Mouse (Mus musculus) gastrocnemius, postnatal 14 days (tissue): Measurements from ENCODE around the gene Pak4. TPM values are rescaled to one million over a fixed set of nuclear protein-coding genes. Genes with fewer than 3 reads are reported as not detected.
"Not testable (repeated sequence)": the region's sequence is repeated elsewhere in the genome, so short reads cannot be mapped to it uniquely, and the experiment has no call there.

Experiments
- DNase-seq: peaks from one replicate; pipeline ENCODE4 v3.0.0; 2021; ENCODE audit warnings: mixed read lengths
- intact Hi-C: fragments of 180-260 bp; cut with DNase I; formaldehyde crosslinking; loops from one replicate; pipeline ENCODE4 v1.15.1; 2025; ENCODE audit warnings: low total_unique reads
- long read RNA-seq, 2 experiments: library from polyadenylated mRNA; stranded (forward); transcript quantifications; one replicate each; pipeline ENCODE4 v2.0.0; 2021
- total RNA-seq, 2 experiments: library from RNA; stranded (reverse); gene quantifications; 2 replicates each; pipeline ENCODE4 v1.2.3; 2021

Pak4 gene
- total RNA-seq: 1 to 10 TPM; 2.9 to 4.6 TPM
- long read RNA-seq, experiment 1, partial matches to known transcripts: 3 of 7 reads
- long read RNA-seq, experiment 1, other reads (novel, unspliced or antisense): 2 of 7 reads
- long read RNA-seq, experiment 2, partial matches to known transcripts: 1 of 5 reads
- long read RNA-seq, experiment 2, other reads (novel, unspliced or antisense): 2 of 5 reads

- intact Hi-C loops: no loop called here
- peak; percentile 100 for DNase-seq
These were observed at the start of gene Pak4, which contains the start of gene Samd4b for GRCm38 (mm10) chr7:28597642-28598446. Gene Pak4, minus strand, starts transcription at chr7:28598185. Gene Samd4b, minus strand, starts transcription at chr7:28598144.

DNA sequence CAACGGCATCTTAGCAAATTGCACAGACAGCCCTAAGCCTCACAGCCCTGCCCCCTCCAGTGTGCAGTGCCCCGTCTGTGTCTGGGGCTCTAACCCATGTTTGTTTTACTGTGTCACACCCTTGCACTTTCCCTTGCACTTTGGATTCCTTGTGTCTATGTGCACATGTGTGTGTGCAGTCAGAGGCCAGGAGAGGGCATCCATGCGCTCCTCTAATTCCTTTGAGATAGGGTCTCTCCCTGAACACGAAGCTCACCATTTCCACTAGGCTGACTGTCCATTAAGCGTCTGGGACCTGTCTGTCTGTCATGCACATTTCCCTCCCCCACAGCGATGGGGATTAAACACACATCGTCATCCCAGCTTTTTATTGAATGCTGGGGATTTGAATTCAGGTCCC lies 49.0 kb upstream of the Pak4 start:
- DNase-seq: no peak
- intact Hi-C loops: no loop called here

GRCm38 (mm10) chr7:28645947-28646475 lies 48.0 kb upstream of the Pak4 start:
- no peak for DNase-seq
- intact Hi-C loops: no loop called here

DNA sequence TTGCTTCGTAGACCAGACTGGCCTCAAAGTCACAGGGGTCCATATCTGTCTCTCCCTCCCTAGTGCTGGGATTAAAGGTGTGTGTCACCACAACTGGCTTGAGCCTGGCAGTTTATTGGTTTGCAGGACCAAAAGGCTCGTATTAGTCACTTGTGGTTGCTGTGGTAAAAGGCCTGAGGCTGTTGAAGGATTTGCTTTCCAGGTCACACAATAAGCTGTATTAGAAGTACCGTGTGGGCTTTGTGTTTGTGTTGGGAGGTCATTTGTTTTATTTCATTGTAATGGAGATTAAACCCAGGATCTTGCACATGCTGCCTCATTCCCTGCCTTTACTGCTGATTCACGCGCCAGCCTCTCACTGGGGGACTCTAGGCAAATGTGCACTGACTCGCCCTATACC lies 47.4 kb upstream of the Pak4 start:
- intact Hi-C loops: no loop called here
- DNase-seq: no peak

DNA sequence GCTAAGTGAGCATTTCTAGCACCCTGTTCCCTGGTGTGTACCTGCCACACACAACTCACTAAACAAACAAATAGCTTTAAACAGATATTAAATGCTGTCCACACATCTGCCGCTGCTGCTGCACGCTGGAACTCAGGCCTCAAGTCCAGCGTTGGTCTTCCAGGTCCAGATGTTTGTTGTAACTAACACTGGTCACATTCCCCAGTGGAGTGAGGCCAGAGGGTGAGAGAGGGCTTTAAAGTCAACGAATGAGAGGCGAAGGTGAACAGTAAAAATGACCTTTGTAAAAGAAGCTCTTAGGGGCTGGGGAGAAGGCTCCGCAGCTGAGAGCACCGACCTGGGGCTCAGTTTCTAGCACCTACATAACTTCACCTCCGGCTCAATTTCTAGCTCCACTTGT lies 43.6 kb upstream of the Pak4 start:
- intact Hi-C loops: no loop called here
- no peak for DNase-seq

DNA sequence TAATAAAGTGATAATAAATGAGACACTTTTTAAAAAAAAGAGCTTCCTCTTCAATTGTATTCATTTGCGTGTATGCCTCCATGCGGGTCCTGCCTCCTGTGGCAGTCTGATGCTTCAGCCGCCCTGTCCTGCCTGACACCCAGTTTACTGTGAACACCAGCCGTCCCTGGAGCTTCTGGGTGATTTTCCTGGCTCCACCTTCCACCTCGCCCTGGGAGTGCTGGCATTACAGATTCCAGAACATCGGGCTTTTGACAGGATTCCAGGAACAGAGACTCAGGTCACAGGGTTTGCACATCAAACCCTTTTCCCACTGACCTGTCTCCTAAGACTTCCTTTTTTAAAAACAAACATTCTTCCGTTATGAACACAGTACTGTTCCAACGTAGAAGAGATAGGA lies 39.5 kb upstream of the Pak4 start:
- no peak for DNase-seq
- intact Hi-C loops: no loop called here

GRCm38 (mm10) chr7:28634128-28634527 lies 36.1 kb upstream of the Pak4 start:
- intact Hi-C loops: no loop called here

DNA sequence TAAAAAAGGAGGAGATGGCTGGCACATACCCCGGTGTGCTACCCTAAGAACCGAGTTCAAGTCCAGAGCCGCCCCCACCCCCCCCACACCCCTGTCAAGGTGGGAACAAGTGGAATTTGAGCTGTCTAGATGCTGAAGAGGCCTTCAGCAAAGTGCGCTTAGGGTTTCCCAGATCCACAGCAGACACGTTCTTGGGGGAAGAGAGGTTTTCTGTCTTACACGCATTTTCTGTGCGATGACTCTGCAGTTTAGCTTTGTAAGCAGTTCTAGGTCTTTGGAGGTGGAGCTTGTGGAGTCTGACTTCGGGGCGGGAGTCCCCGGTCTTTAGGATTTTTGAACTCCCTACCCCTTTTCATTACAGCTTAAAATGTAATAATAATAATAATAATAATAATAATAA lies 33.1 kb upstream of the Pak4 start, which contains the start of gene Acp7:
Gene Acp7 (minus strand): TSS at position 260 of the 400 bp plus-strand sequence.
- intact Hi-C loops: no loop called here
- DNase-seq: no peak

More at GRCm38 (mm10) chr7:28634128-28634527, 36.1 kb upstream of the Pak4 start:
- DNase-seq: no peak

DNA sequence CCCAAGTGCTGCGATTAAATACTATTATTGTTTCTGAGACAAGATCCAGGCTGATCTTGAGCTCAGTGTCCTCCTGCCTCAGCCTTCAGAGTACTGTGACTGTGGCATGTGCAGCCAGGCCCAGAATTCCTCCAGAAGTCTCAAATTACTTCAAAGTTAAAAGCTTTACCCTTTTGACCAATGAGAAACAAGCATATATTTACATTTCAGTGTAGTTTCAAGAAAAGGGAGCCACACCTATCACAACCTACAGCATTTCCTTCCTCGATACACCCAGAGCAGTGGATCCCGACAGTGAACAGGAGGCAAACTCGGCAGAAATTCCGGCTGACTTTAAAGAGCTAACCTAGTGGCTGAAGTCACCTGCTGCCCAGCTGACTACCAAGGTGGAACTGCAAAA lies 26.8 kb upstream of the Pak4 start:
- intact Hi-C loops: no loop called here
- DNase-seq: no peak

GRCm38 (mm10) chr7:28619098-28619715 lies 21.2 kb upstream of the Pak4 start:
- DNase-seq: no peak
- intact Hi-C loops: no loop called here

- intact Hi-C loops: no loop called here
- no peak for DNase-seq
These were observed 8.0 kb upstream of the Pak4 start for GRCm38 (mm10) chr7:28605951-28606350.

DNA sequence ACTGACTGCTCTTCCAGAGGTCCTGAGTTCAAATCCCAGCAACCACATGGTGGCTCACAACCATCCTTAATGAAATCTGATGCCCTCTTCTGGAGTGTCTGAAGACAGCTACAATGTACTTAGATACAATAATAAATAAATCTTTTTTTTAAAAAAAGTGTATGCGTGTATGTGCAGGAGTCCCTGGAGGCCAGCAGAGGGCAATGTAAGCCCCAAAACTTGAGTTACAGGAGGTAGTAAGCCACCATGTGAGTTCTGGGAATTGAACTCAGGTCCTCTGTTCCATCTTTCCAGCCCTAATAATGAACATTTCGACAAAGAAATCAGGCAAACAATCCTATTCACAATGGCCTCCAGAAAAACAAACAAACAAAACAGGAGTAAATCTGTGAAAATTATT lies 5.8 kb upstream of the Pak4 start:
- not testable (repeated sequence) for DNase-seq

GRCm38 (mm10) chr7:28603136-28603535 lies 5.2 kb upstream of the Pak4 start:
- intact Hi-C loops: loop anchor here (5.0 kb wide), 3 partner anchors 36 to 156 kb away; no protein-coding TSS in a partner anchor
- DNase-seq: no peak

More for the DNA sequence above, 5.8 kb upstream of the Pak4 start:
- intact Hi-C loops: loop anchor here (5.0 kb wide), 3 partner anchors 36 to 156 kb away; no protein-coding TSS in a partner anchor

- intact Hi-C loops: loop anchor here (5.0 kb wide), 3 partner anchors 34 to 154 kb away; no protein-coding TSS in a partner anchor
- DNase-seq: peak; percentile 46
These were observed 3.7 kb upstream of the Pak4 start for GRCm38 (mm10) chr7:28601668-28602067.

DNA sequence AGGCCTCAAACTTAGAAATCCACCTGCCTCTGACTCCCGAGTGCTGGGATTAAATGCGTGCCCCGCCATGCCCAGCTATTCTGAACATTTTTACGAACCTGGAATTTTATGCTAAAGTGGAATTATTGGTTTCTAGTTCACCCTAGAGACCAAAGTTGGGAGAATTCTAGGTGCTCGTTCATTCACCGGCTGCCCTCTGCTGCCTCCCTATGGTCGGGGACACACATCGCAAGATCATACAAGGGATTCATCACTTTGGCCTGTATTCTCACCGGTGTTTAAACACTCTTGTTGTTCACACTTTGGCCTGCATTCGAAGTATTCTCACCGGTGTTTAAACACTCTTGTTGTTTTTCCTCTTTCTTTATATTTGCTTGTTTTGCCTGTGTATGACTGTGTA lies 3.0 kb upstream of the Pak4 start:
- intact Hi-C loops: loop anchor here (5.0 kb wide), 3 partner anchors 34 to 154 kb away; no protein-coding TSS in a partner anchor
- peak; percentile 64 for DNase-seq

DNA sequence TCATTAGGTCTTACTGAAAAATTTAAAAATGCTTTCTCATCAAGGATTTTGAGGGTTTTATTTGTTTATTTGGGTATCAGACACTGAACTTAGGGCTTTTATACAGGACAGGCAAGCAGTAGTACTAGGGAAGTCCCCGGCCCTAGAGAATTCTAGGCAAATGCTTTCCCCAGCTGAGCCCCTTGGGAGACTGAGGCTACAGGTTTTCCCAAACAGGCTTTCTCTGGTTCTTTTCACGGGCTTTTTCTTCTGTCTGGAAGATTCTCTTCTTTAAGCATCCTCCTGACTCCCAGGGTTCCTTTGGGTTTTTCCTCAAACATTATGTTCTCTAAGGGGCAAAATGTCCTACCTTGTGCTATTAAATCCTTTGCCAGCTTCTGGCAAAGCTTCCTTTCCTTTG lies 966 bp upstream of the Pak4 start:
- intact Hi-C loops: no loop called here
- DNase-seq: no peak

DNA sequence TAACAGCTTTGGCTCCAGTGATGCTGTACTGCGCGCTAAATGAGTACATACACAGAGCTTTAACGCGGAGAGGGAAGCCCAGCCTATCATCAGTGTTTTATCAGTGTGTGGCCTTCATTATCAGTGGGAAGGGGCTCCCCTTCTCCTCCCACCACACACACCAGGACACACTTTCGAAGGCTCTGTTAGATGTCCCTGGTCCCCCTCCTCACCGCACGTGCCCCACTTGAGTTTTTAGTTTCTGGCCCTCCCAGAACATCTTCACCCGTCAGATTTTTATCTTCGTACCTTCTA lies 761 bp downstream of the Pak4 start:
- no peak for DNase-seq
- intact Hi-C loops: no loop called here

- intact Hi-C loops: no loop called here
- DNase-seq: peak; percentile 39
These were observed 1.3 kb downstream of the Pak4 start for GRCm38 (mm10) chr7:28596436-28597276.

DNA sequence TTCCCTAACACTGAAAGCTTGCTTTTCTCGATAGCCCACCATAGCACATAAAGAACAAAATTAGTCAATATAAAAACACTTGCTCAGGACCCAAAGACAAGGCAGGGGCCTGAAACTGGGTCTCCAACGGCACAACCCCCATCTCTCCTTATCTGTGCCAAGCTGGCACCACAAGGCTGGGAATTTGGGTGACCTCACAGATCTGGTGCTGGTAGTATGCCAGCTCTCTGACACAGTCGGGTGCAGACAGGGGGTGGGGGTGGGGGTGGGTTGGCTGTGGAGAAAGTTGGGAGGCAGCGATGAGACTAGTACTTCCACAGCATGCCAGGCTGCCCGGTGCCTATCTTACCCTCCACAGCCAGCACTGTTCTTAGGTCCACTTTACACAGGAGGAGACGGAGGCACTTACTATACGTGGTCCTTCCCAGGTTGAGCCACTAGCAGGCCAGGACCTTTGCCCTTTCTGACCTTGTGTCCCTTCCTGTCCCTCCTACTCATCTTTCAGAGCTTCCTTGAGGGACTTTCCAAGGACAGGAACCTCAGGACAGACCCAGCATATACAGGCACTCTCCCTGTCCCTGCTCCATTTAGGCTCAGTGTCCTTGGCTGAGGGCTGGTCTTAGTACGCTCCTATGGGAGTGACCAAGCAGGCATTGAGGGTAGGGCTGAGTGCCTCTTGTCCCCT lies 2.1 kb downstream of the Pak4 start:
- no peak for DNase-seq

More for the DNA sequence above, 2.1 kb downstream of the Pak4 start:
- intact Hi-C loops: no loop called here
